Mouse (Mus musculus) testis, adult 2 months (tissue): ENCODE measurements around the gene Auts2.

Experiments
- CTCF ChIP-seq: fragments of 200-500 bp; IDR thresholded peaks from 2 replicates; pipeline ENCODE4 v1.5.1; 2012; ENCODE audit warnings: low read depth, mild to moderate bottlenecking, inconsistent platforms, low read length, moderate library complexity; ENCODE audit not compliant: control insufficient read depth, insufficient read depth, insufficient replicate concordance
- POLR2A ChIP-seq: fragments of 200-500 bp; IDR thresholded peaks from 2 replicates; pipeline ENCODE4 v1.6.1; 2012; ENCODE audit warnings: low read depth, mild to moderate bottlenecking, inconsistent platforms, low read length, moderate library complexity; ENCODE audit not compliant: control insufficient read depth

DNA sequence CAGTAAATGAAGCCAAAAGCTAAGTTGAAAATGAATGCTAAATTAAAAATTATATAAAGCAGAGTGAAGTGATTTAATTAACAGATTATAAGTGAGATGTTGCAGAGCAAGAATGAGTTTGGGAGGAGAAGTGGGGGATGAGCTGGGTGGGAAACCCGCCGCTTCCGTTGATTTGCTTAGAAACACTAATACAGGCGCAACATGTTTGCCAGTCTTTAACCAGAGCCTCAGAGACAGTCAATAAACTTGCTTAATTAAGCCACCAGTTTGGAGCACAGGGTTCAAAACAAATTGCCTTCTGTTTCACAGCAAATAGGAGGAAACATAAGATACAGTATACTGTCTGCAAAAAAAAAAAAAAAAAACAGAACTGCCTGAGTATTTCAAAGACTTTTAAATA lies 579.6 kb downstream of the Auts2 start:
- TF ChIP-seq POLR2A (no peak), CTCF (no peak)
